Mouse (Mus musculus) Patski (cell line): Measurements from ENCODE around the gene Trim26. TPM values are rescaled to one million over a fixed set of nuclear protein-coding genes. Genes with fewer than 3 reads are reported as not detected.

ENCODE experiments used
- ATAC-seq: fragments of 100-300 bp; one replicate; pipeline ENCODE4 v1.8.0; 2021
- CTCF ChIA-PET: fragments of 350-600 bp; sonication (Branson Sonifier 250); formaldehyde crosslinking; loops from one replicate; lab custom pipeline; 2022; ENCODE audit warnings: inconsistent platforms; lab: Charles Lee
- POLR2A ChIA-PET: fragments of 350-600 bp; sonication (Branson Sonifier 250); formaldehyde crosslinking; loops from one replicate; lab custom pipeline; 2022; ENCODE audit warnings: antibody characterized with exemption, inconsistent platforms; lab: Charles Lee
- DNase-seq: peaks from one replicate; pipeline ENCODE4 v3.0.0-alpha.2; 2011; ENCODE audit warnings: low read depth, low spot score
- H3K27me3 ChIP-seq: fragments of 371-371 bp; one replicate; pipeline ENCODE4 v1.5.1; 2021
- CTCF ChIP-seq: fragments of 100-300 bp; IDR thresholded peaks from one replicate; pipeline ENCODE4 v1.5.1; 2021
- in situ Hi-C: fragments of 300-500 bp; cut with MboI; formaldehyde crosslinking; loops from 3 replicates; pipeline ENCODE4 v1.11.1; 2018; ENCODE audit warnings: low pct_unique_long_range_greater_than_20kb, mixed read lengths
- polyA plus RNA-seq: library from polyadenylated mRNA; unstranded; gene quantifications from one replicate; pipeline ENCODE4 v1.2.3, GENCODE M21; 2021

Trim26 gene
- polyA plus RNA-seq, 1 experiment from 2014 or later = 38.9 TPM

- no peak for TF ChIP-seq CTCF
- H3K27me3 ChIP-seq = peaks cover 32% of the 10 kb centered on the region
- CTCF ChIA-PET = no interaction called here
- DNase-seq (no peak), ATAC-seq (no peak)
- POLR2A ChIA-PET = no interaction called here
- in situ Hi-C loops = no loop called here
Measured at GRCm38 (mm10) chr17:36830470-36830869, 6.5 kb upstream of the Trim26 start.

- in situ Hi-C loops = no loop called here
- H3K27me3 ChIP-seq = peaks cover 27% of the 10 kb centered on the region
- POLR2A ChIA-PET = no interaction called here
- no peak for TF ChIP-seq CTCF
- ATAC-seq (no peak), DNase-seq (no peak)
- CTCF ChIA-PET = interaction anchor here (2.5 kb wide), 1 partner anchor 9 kb away, joined by 12 read pairs; no protein-coding TSS in a partner anchor
Measured at GRCm38 (mm10) chr17:36832694-36833093, 4.2 kb upstream of the Trim26 start.

- TF ChIP-seq CTCF = no peak
- peaks cover 14% of the 10 kb centered on the region for H3K27me3 ChIP-seq
- ATAC-seq (no peak), DNase-seq (no peak)
- in situ Hi-C loops = no loop called here
- ChIA-PET POLR2A (interaction anchor here (0.7 kb wide), 1 partner anchor 319 kb away, joined by 3 read pairs; no protein-coding TSS in a partner anchor), CTCF (interaction anchor here (0.7 to 4.5 kb wide), 7 partner anchors 9 to 61 kb away, joined by 3 to 26 read pairs (median 3); no protein-coding TSS in a partner anchor)
Measured at GRCm38 (mm10) chr17:36835591-36836426, 1.1 kb upstream of the Trim26 start.

GRCm38 (mm10) chr17:36836427-36836812 is 514 bp upstream of the Trim26 start:
- in situ Hi-C loops = no loop called here
- TF ChIP-seq CTCF = no peak
- no peak for ATAC-seq
- peaks cover 8% of the 10 kb centered on the region for H3K27me3 ChIP-seq
- POLR2A ChIA-PET = no interaction called here
- CTCF ChIA-PET = interaction anchor here (0.9 to 4.5 kb wide), 5 partner anchors 10 to 60 kb away, joined by 3 to 26 read pairs (median 3); no protein-coding TSS in a partner anchor
- DNase-seq = no peak

- CTCF ChIA-PET = interaction anchor here (1.2 kb wide), 1 partner anchor 15 kb away, joined by 3 read pairs; no protein-coding TSS in a partner anchor
- in situ Hi-C loops = no loop called here
Measured at GRCm38 (mm10) chr17:36839001-36839400, 2.1 kb downstream of the Trim26 start.

GRCm38 (mm10) chr17:36839931-36840330 is 3.0 kb downstream of the Trim26 start:
- CTCF ChIA-PET = interaction anchor here (1.2 kb wide), 1 partner anchor 16 kb away, joined by 3 read pairs; no protein-coding TSS in a partner anchor
- POLR2A ChIA-PET = no interaction called here
- no peaks in the 10 kb centered on the region for H3K27me3 ChIP-seq
- no peak for TF ChIP-seq CTCF
- no peak for DNase-seq
- ATAC-seq = no peak
- in situ Hi-C loops = no loop called here

More at GRCm38 (mm10) chr17:36839001-36839400, 2.1 kb downstream of the Trim26 start:
- no peaks in the 10 kb centered on the region for H3K27me3 ChIP-seq
- no peak for ATAC-seq
- no peak for TF ChIP-seq CTCF
- DNase-seq = no peak
- POLR2A ChIA-PET = no interaction called here

GRCm38 (mm10) chr17:36840961-36841445 is 4.1 kb downstream of the Trim26 start:
- in situ Hi-C loops = no loop called here
- ATAC-seq = no peak
- POLR2A ChIA-PET = no interaction called here
- CTCF ChIA-PET = no interaction called here
- TF ChIP-seq CTCF = no peak
- no peak for DNase-seq
- no peaks in the 10 kb centered on the region for H3K27me3 ChIP-seq

- no peak for DNase-seq
- POLR2A ChIA-PET = interaction anchor here (0.7 kb wide), 1 partner anchor 1582 kb away, joined by 3 read pairs; no protein-coding TSS in a partner anchor
- H3K27me3 ChIP-seq = no peaks in the 10 kb centered on the region
- in situ Hi-C loops = no loop called here
- CTCF ChIA-PET = interaction anchor here (0.7 to 1.6 kb wide), 3 partner anchors 8 to 20 kb away, joined by 3 to 5 read pairs (median 3); no protein-coding TSS in a partner anchor
- TF ChIP-seq CTCF = no peak
- ATAC-seq = no peak
Measured at GRCm38 (mm10) chr17:36843696-36844095, 6.8 kb downstream of the Trim26 start.

- H3K27me3 ChIP-seq = no peaks in the 10 kb centered on the region
- no peak for DNase-seq
- in situ Hi-C loops = no loop called here
- ChIA-PET CTCF (interaction anchor here (0.7 to 1.0 kb wide), 3 partner anchors 17 to 28 kb away, joined by 3 to 4 read pairs (median 3); no protein-coding TSS in a partner anchor), POLR2A (interaction anchor here (0.7 kb wide), 1 partner anchor 1582 kb away, joined by 3 read pairs; no protein-coding TSS in a partner anchor)
- TF ChIP-seq CTCF = no peak
- no peak for ATAC-seq
Measured at GRCm38 (mm10) chr17:36844286-36844719, 7.4 kb downstream of the Trim26 start.

GRCm38 (mm10) chr17:36844725-36845124 is 7.8 kb downstream of the Trim26 start:
- ChIA-PET POLR2A (no interaction called here), CTCF (interaction anchor here (0.9 to 1.0 kb wide), 2 partner anchors 18 to 28 kb away, joined by 3 to 4 read pairs; no protein-coding TSS in a partner anchor)
- DNase-seq = no peak
- no peaks in the 10 kb centered on the region for H3K27me3 ChIP-seq
- in situ Hi-C loops = no loop called here
- TF ChIP-seq CTCF = no peak
- no peak for ATAC-seq
